Mouse (Mus musculus): ENCODE data around the gene Caprin1. TPM values are rescaled to one million over a fixed set of nuclear protein-coding genes. Genes with fewer than 3 reads are reported as not detected.

Gene Caprin1
- total RNA-seq, 2 experiments from 2014 or later = 363 to 370 TPM

- peak; percentile 69 to 70 for DNase-seq
Measured at GRCm38 (mm10) chr2:103796861-103797466, 485 bp downstream of the Caprin1 start.

GRCm38 (mm10) chr2:103796211-103796860 is 1.1 kb downstream of the Caprin1 start:
- peak; percentile 45 to 50 for DNase-seq

- peak; percentile 56 to 59 for DNase-seq
Measured at GRCm38 (mm10) chr2:103795843-103796210, 1.6 kb downstream of the Caprin1 start.

- no peak for DNase-seq
Measured at GRCm38 (mm10) chr2:103792009-103792408, 5.4 kb downstream of the Caprin1 start.

GRCm38 (mm10) chr2:103785735-103786134 is 11.7 kb downstream of the Caprin1 start:
- DNase-seq = no peak

- no peak for DNase-seq
Measured at GRCm38 (mm10) chr2:103784621-103785020, 12.8 kb downstream of the Caprin1 start.

- DNase-seq = no peak
Measured at GRCm38 (mm10) chr2:103762492-103762891, 35.0 kb downstream of the Caprin1 start.

GRCm38 (mm10) chr2:103761993-103762392 is 35.5 kb downstream of the Caprin1 start:
- DNase-seq = no peak

- peak; percentile 98 to 99 for DNase-seq
Measured at GRCm38 (mm10) chr2:103760906-103761716, 36.3 kb downstream of the Caprin1 start, which contains the start of gene Nat10. Nat10 (minus strand) TSS chr2:103761270.

GRCm38 (mm10) chr2:103760421-103760820 is 37.0 kb downstream of the Caprin1 start:
- no peak for DNase-seq

- DNase-seq = no peak
Measured at GRCm38 (mm10) chr2:103755458-103756085, 41.9 kb downstream of the Caprin1 start.

- DNase-seq = no peak
Measured at GRCm38 (mm10) chr2:103754614-103755013, 42.8 kb downstream of the Caprin1 start.

GRCm38 (mm10) chr2:103751771-103752170 is 45.7 kb downstream of the Caprin1 start:
- no peak for DNase-seq

GRCm38 (mm10) chr2:103749091-103749490 is 48.4 kb downstream of the Caprin1 start:
- no peak for DNase-seq

- no peak for DNase-seq
Measured at GRCm38 (mm10) chr2:103747891-103748290, 49.6 kb downstream of the Caprin1 start.

- no peak for DNase-seq
Measured at GRCm38 (mm10) chr2:103746761-103747160, 50.7 kb downstream of the Caprin1 start.

- DNase-seq = peak in 1 of 2 experiments; percentile 13
Measured at GRCm38 (mm10) chr2:103746096-103746495, 51.4 kb downstream of the Caprin1 start.

- peak in 1 of 2 experiments; percentile 14 for DNase-seq
Measured at GRCm38 (mm10) chr2:103745481-103745880, 52.0 kb downstream of the Caprin1 start.

GRCm38 (mm10) chr2:103743988-103744387 is 53.5 kb downstream of the Caprin1 start:
- peak in 1 of 2 experiments; percentile 37 for DNase-seq

- DNase-seq = no peak
Measured at GRCm38 (mm10) chr2:103743536-103743935, 53.9 kb downstream of the Caprin1 start.

GRCm38 (mm10) chr2:103742821-103743220 is 54.6 kb downstream of the Caprin1 start:
- DNase-seq = no peak

GRCm38 (mm10) chr2:103731423-103731822 is 66.0 kb downstream of the Caprin1 start:
- DNase-seq = no peak

GRCm38 (mm10) chr2:103730999-103731398 is 66.5 kb downstream of the Caprin1 start:
- DNase-seq = peak; percentile 34 to 61
